Mouse (Mus musculus) cerebellum, adult 2 months (tissue): Measurements from ENCODE around the gene Tnfrsf11a. TPM values are rescaled to one million over a fixed set of nuclear protein-coding genes. Genes with fewer than 3 reads are reported as not detected.
"Not testable (repeated sequence)": the region's sequence is repeated elsewhere in the genome, so short reads cannot be mapped to it uniquely, and the experiment has no call there.

Source experiments
- DNase-seq, 2 experiments: peaks; one replicate each; pipeline ENCODE4 v3.0.0; 2021
- H3K27ac ChIP-seq: fragments of 200-500 bp; 2 replicates; pipeline ENCODE4 v1.5.1; 2012; ENCODE audit warnings: low read length, control low read depth, inconsistent platforms; ENCODE audit not compliant: insufficient read depth
- H3K27me3 ChIP-seq: fragments of 200-500 bp; 2 replicates; pipeline ENCODE4 v1.6.1; 2012; ENCODE audit warnings: inconsistent platforms, mild to moderate bottlenecking, low read length, moderate library complexity; ENCODE audit not compliant: control insufficient read depth, insufficient read depth
- H3K4me1 ChIP-seq: fragments of 200-500 bp; 2 replicates; pipeline ENCODE4 v1.6.1; 2011; ENCODE audit warnings: low read length; ENCODE audit not compliant: control insufficient read depth, insufficient read depth
- H3K4me3 ChIP-seq: fragments of 200-500 bp; replicated peaks from 2 replicates; pipeline ENCODE3; 2011; ENCODE audit warnings: mild to moderate bottlenecking, low read depth, low read length, control low read depth; ENCODE audit not compliant: insufficient read depth
- CTCF ChIP-seq: fragments of 200-500 bp; IDR thresholded peaks from 2 replicates; pipeline ENCODE4 v1.5.1; 2011; ENCODE audit warnings: low read depth, mild to moderate bottlenecking, control low read depth, low read length, moderate library complexity, borderline replicate concordance; ENCODE audit not compliant: insufficient read depth
- POLR2A ChIP-seq: fragments of 200-500 bp; IDR thresholded peaks from 2 replicates; pipeline ENCODE4 v1.6.1; 2011; ENCODE audit warnings: low read length, control low read depth, borderline replicate concordance; ENCODE audit not compliant: insufficient read depth
- WGBS: fragments of 180-500 bp; shearing (Covaris S2); methylation state at CpG from one replicate; pipeline ENCODE4 v1.1.7; 2018; 5-methylcytosine and 5-hydroxymethylcytosine counted together
- polyA plus RNA-seq: library from polyadenylated mRNA; depleted of rRNA; stranded (reverse); fragments of >200 nt; gene quantifications from 2 replicates; pipeline ENCODE4 v1.2.3, GENCODE M21; 2012

The Tnfrsf11a gene
- polyA plus RNA-seq, 1 experiment = 1.6 TPM

DNA sequence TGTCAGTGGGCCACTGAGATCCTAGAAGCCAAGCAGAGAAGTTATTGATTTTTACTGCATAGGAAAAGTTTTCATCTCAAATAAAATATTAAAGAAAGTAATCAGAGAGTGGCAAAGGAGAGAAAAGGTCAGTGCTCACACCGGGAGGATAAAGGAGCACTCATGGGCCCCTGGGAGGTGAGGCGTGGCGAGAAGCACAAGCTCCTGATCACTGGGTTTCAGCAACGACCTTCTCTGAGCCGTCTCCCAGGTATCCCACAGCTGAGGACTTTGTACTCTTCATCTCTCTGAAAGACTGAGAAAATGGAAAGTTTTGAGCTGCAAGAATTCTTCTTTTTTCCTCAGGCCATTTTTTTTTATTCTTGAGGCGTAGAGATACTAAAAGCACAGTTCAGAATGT lies 14.2 kb downstream of the Tnfrsf11a start:
- 81% methylated on average over 6 of the region's 6 CpGs for WGBS
- no peak for TF ChIP-seq CTCF
- TF ChIP-seq POLR2A = no peak
- no peak overlapping the region for H3K4me3 ChIP-seq
- no peaks in the 10 kb centered on the region for H3K4me1 ChIP-seq
- H3K27ac ChIP-seq = no peak overlapping the region
- DNase-seq = no peak
- H3K27me3 ChIP-seq = no peaks in the 10 kb centered on the region

DNA sequence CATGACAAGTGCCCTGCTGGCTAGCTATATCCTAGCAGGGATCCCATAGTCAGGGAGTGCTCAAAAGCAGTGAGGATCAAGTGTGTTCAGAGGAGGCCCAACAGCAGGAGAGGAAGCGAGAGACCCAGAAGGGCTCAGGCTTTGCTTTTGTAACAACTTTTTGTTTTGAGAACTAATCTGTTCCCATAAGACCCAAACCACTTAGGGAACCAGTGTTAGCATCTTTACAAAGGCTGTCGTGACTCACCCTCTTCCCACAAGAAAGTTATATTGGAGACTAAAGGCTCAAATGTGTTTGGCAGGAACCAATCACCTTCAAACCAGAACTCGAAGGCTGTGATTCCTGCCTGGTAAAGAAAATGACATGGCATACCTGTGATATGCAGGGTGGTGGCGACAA lies 15.2 kb downstream of the Tnfrsf11a start:
- WGBS = 93% methylated on average over 4 of the region's 4 CpGs
- no peak for TF ChIP-seq CTCF
- TF ChIP-seq POLR2A = no peak
- Histone ChIP-seq H3K27me3 (no peaks in the 10 kb centered on the region), H3K4me3 (no peak overlapping the region), H3K27ac (no peak overlapping the region), H3K4me1 (no peaks in the 10 kb centered on the region)
- DNase-seq = no peak

DNA sequence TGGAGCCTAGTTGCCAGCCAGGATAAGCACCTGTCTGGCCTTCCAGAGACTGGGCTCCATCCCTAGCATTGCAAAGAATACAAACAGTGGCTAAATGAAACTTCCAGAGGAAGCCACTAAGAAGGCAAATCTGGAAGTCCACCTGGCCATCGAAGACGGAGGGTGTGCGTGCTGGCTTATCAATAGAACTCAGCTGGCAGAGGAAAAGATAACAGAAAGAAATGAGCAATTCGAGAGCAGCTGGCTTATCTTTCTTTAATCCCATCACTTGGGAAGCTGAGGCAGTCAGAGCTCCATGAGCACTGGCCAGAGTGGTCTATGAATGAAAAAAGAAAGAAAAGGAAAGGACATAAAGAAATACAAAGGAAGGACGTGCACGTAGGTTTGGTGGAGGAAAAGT lies 20.1 kb downstream of the Tnfrsf11a start:
- H3K4me3 ChIP-seq = no peak overlapping the region
- no peak for DNase-seq
- no peaks in the 10 kb centered on the region for H3K27me3 ChIP-seq
- WGBS = 92% methylated on average over 6 of the region's 6 CpGs
- peaks cover 5% of the 10 kb centered on the region for H3K4me1 ChIP-seq
- TF ChIP-seq CTCF (no peak), POLR2A (no peak)
- no peak overlapping the region for H3K27ac ChIP-seq

DNA sequence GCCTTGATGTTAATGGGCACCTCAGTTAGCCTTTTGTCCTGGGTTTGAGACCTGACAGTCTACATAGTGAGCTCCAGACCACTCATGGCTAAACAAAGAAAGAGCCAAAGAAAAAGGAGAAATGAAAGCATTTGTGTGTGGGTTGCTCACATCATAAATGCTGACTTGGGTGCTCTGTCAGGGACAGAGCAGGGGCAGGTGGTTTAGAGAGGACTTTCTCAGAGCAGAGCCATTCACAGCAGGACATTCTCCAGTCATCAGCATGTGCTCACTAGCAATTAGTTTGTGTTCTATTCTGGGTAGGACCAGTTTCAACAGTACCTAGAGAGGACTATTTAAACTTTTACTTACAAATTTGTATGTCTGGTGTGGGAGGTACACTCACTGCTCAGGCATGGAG lies 20.7 kb downstream of the Tnfrsf11a start:
- no peak for DNase-seq
- Histone ChIP-seq H3K27ac (no peak overlapping the region), H3K27me3 (no peaks in the 10 kb centered on the region), H3K4me1 (peaks cover 5% of the 10 kb centered on the region), H3K4me3 (no peak overlapping the region)
- TF ChIP-seq POLR2A = no peak
- TF ChIP-seq CTCF = no peak

DNA sequence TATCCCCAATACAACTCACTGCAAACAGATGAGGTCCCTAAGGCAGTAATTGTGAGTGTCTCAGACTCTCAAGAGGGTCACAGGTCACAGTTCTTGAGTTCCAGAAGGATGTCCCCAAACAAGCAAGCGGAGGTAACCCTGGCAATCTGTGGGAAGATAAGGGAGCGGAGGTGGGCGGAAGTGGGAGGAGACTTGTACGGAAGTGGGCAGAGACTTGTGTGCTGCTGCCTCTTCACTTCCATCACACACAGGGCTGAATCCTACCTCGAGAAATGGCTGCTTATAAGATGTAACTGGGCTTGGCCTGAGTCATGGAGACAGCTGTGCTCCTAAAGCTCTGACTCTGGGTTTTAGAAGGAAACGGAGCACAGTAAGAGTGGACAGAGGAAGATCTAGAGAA lies 22.4 kb downstream of the Tnfrsf11a start:
- DNase-seq = no peak
- 92% methylated on average over 6 of the region's 6 CpGs for WGBS
- no peaks in the 10 kb centered on the region for H3K27me3 ChIP-seq
- H3K4me3 ChIP-seq = no peak overlapping the region
- no peak overlapping the region for H3K27ac ChIP-seq
- no peak for TF ChIP-seq CTCF
- no peak for TF ChIP-seq POLR2A
- H3K4me1 ChIP-seq = peaks cover 5% of the 10 kb centered on the region

DNA sequence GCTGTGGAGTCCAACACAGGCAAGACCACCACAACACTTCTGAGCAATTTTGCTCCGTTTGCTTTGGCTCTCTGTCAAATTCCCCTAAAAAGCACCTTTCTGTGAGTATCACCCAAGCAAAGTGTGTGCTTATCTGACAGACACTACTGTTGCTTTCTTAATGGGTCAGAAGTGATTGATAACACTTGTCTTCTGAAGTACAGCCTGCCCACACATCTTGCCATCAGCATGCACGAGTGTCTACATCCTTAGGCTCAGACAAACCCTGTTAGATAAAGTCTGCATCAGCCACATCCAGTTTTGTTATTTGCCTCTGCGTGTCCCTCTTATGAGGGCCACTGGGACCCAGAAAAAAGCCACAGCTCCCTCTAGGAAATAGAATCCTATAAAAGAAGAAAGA lies 23.8 kb downstream of the Tnfrsf11a start:
- TF ChIP-seq POLR2A = no peak
- DNase-seq = no peak
- H3K27me3 ChIP-seq = no peaks in the 10 kb centered on the region
- WGBS = 83% methylated on average over 3 of the region's 3 CpGs
- H3K4me3 ChIP-seq = no peak overlapping the region
- H3K4me1 ChIP-seq = peaks cover 5% of the 10 kb centered on the region
- H3K27ac ChIP-seq = no peak overlapping the region

DNA sequence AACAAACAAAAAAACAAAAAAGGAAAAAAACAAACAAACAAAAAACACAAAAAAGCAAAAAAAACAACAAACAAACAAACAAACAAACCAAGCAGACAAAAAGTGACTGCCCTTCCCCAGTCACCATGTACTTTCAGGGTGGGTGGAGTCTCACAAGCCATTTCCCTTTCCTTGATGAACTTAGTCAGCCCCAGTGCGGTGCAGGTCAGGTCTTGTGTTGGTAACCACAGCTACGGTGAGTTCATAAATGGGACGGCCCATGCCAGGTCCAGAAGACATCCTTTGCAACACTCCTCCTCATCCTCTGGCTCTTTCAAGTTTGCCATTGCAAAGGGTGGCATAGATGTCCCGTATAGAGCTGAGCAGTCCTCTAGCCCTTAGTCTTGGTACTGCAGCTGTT lies 25.0 kb downstream of the Tnfrsf11a start:
- 89% methylated on average over 4 of the region's 4 CpGs for WGBS
- no peak for DNase-seq
- no peak overlapping the region for H3K27ac ChIP-seq
- no peak overlapping the region for H3K4me3 ChIP-seq
- TF ChIP-seq CTCF = no peak
- H3K27me3 ChIP-seq = no peaks in the 10 kb centered on the region
- H3K4me1 ChIP-seq = peaks cover 5% of the 10 kb centered on the region

DNA sequence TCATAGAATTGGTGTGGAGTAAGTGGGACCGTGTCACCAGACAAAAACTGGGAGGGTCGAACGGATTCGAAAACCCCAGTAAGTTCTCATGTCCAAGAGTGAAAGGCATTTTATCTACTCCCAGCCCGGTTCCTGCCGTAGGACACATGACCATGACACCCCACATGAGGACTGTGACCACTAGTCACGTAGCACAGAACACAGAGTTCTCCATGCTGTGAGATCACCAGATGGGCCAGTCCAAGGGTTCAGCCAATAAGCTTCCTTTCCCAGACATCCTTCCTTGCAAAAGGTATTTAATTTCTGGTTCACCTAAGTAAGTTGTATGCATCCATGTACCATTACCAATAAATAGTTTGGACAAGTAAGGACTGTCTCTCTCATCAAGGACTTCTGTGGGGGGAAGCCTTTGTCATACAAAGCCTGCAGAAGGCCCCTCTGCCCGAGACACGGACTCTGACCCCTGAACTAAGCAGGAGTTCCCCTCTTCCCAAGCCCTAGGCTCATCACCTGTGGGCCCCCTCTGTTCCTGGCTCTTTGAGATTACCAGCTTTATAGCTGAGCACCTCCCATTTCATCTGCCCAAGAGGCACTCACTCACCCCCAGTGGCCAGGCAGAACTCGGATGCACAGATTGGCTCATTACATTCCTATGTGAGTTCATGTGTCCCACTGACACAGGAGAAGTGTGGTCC lies 26.7 kb downstream of the Tnfrsf11a start:
- no peak overlapping the region for H3K27ac ChIP-seq
- no peak overlapping the region for H3K4me3 ChIP-seq
- TF ChIP-seq POLR2A (no peak), CTCF (no peak)
- no peaks in the 10 kb centered on the region for H3K27me3 ChIP-seq
- H3K4me1 ChIP-seq = no peaks in the 10 kb centered on the region
- DNase-seq = no peak
- WGBS = 92% methylated on average over 10 of the region's 10 CpGs

DNA sequence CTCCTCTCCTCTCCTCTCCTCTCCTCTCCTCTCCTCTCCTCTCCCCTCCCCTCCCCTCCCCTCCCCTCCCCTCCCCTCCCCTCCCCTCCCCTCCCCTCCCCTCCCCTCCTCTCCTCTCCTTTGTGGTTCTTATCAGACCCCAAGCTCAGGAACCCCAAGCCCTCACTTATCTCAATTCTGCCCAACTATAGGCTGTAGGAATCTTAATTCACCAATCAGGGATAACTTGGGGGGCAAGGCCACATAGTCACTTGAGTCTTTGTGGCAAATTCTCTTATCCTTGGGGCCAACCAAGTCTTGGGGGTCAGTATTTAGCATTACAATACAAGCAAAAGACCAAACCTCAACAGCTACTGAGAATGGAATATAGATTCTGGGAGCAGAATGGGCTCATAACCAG lies 31.5 kb downstream of the Tnfrsf11a start:
- not testable (repeated sequence) for H3K27ac ChIP-seq, DNase-seq, H3K4me3 ChIP-seq, H3K4me1 ChIP-seq, H3K27me3 ChIP-seq
